Mouse (Mus musculus) neural tube, embryonic 11.5 days (tissue): Measurements from ENCODE around the gene Olfr1265. TPM values are rescaled to one million over a fixed set of nuclear protein-coding genes. Genes with fewer than 3 reads are reported as not detected.

Experiments used
- ATAC-seq: fragments of 200-750 bp; cut with Nextera tagmentation; 2 replicates; pipeline ENCODE4 v1.8.0; 2017; ENCODE audit warnings: moderate number of reproducible peaks, mild to moderate bottlenecking, moderate TSS enrichment, moderate library complexity; ENCODE audit not compliant: insufficient read depth, low FRiP score, low TSS enrichment
- DNase-seq: peaks from one replicate; pipeline ENCODE4 v3.0.0-alpha.2; 2015; ENCODE audit warnings: low spot score
- H3K27ac ChIP-seq: fragments of 300-500 bp; sonication (generic); 2 replicates; pipeline ENCODE4 v1.5.1; 2014; ENCODE audit warnings: low read depth, mild to moderate bottlenecking, low read length
- H3K27me3 ChIP-seq: fragments of 300-500 bp; sonication (generic); 2 replicates; pipeline ENCODE4 v1.6.1; 2014; ENCODE audit warnings: mild to moderate bottlenecking, low read length, mixed read lengths; ENCODE audit not compliant: control insufficient read depth, insufficient read depth
- H3K36me3 ChIP-seq: fragments of 300-500 bp; sonication (generic); 2 replicates; pipeline ENCODE4 v1.6.1; 2014; ENCODE audit warnings: mild to moderate bottlenecking, low read length, moderate library complexity, mixed read lengths; ENCODE audit not compliant: control insufficient read depth, insufficient read depth
- H3K4me1 ChIP-seq: fragments of 300-500 bp; sonication (generic); 2 replicates; pipeline ENCODE4 v1.6.1; 2014; ENCODE audit warnings: low read length, mixed read lengths; ENCODE audit not compliant: control insufficient read depth, insufficient read depth
- H3K4me2 ChIP-seq: fragments of 300-500 bp; sonication (generic); 2 replicates; pipeline ENCODE4 v1.6.1; 2014; ENCODE audit warnings: low read depth, mild to moderate bottlenecking, moderate library complexity
- H3K4me3 ChIP-seq: fragments of 300-500 bp; sonication (generic); 2 replicates; pipeline ENCODE4 v1.5.1; 2014; ENCODE audit warnings: low read depth, low read length
- H3K9ac ChIP-seq: fragments of 300-500 bp; sonication (generic); 2 replicates; pipeline ENCODE4 v1.6.1; 2014; ENCODE audit warnings: mild to moderate bottlenecking, low read length
- H3K9me3 ChIP-seq: fragments of 300-500 bp; sonication (generic); 2 replicates; pipeline ENCODE4 v1.6.1; 2016; ENCODE audit warnings: low read length; ENCODE audit not compliant: control insufficient read depth
- WGBS: fragments of 180-500 bp; shearing (Covaris S2); extraction: QIAGEN DNeasy Blood & Tissue Kit; methylation state at CpG from one replicate; pipeline ENCODE4 v1.1.7; 2014; 5-methylcytosine and 5-hydroxymethylcytosine counted together
- polyA plus RNA-seq: library from polyadenylated mRNA; unstranded; fragments of >200 nt; fragmentation: Nextera tagmentation; extraction: Ambion mirVana; gene quantifications from 2 replicates; pipeline ENCODE4 v1.2.1, GENCODE M21; 2014

The Olfr1265 gene
- polyA plus RNA-seq = not detected in 2 replicates

DNA sequence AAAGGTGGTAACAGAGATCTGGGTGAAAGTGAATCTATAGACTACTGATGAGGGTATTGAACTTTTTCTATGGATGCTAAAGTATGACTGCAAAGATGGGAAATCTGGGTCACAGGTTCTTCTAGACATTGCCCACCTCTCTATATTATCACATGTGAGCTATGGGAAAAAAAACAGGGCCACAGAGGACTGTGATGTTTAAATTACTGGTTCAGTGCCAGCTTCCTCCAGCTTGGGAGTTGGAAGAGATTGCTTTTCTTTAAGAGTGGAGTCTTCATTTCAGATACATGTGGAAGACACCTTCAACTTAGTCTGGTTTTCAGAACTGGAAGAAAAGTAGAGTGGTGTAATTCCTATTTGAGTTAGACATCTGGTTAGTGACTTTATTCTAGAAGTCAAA is at the start of gene Olfr1265:
TSS of gene Olfr1265 (plus strand) at position 301 of the 400 bp plus-strand sequence.
- Histone ChIP-seq H3K27me3 (no peaks in the 10 kb centered on the region), H3K4me2 (no peak within 1 kb of the TSS), H3K4me3 (no peak within 1 kb of the TSS), H3K9ac (no peak within 1 kb of the TSS), H3K27ac (no peak within 1 kb of the TSS), H3K4me1 (no peaks in the 10 kb centered on the region), H3K9me3 (no peaks in the 10 kb centered on the region), H3K36me3 (no peaks in the 10 kb centered on the region)
- ATAC-seq (no peak), DNase-seq (no peak)

DNA sequence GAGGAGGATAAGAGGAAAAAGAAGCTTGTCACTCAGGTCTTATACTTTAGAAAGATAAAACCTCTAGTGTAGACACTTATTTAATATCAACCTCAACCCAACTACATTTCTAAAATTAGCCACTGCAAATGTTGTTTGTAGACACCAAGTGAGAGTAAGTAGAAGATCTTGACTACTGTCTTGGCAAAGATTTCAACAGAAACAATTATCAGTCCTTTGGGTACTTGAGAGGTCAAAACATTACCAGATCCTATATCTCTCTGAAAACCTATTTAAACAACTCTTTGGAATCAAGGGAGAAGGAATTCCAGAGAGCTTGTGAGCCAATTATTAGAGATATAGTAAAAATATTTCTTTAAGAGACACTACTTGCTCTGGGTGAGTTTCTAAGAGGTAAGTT is 44.2 kb upstream of the Olfr1265 start, which contains the start of gene Olfr1261:
TSS of gene Olfr1261 (plus strand) at position 301 of the 400 bp plus-strand sequence.
- Histone ChIP-seq H3K36me3 (no peaks in the 10 kb centered on the region), H3K9me3 (no peaks in the 10 kb centered on the region), H3K9ac (no peak within 1 kb of the TSS), H3K27ac (no peak within 1 kb of the TSS), H3K4me3 (no peak within 1 kb of the TSS), H3K27me3 (no peaks in the 10 kb centered on the region), H3K4me1 (no peaks in the 10 kb centered on the region), H3K4me2 (no peak within 1 kb of the TSS)
- ATAC-seq = no peak
- no peak for DNase-seq

DNA sequence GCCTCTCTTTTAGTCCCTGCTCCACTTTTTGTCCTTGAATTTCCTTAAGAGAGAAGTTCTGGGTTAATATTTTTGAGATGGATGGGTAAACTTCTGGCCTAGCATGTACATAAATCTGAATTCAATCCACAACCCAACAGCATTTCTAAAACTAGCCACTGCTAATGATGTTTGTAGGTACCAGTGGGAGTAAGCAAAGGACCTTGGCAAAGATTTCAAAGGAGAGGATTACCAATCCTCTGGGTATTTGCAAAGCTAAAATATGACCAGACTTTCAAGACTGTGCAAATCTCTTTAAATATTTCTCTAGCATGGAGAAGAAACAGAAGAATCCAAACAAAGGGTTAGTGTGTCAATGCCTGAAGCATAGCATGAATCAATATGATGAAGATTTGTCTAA is 35.3 kb upstream of the Olfr1265 start, which contains the start of gene Olfr1262:
TSS of gene Olfr1262 (plus strand) at position 301 of the 400 bp plus-strand sequence.
- Histone ChIP-seq H3K27ac (no peak within 1 kb of the TSS), H3K9me3 (no peaks in the 10 kb centered on the region), H3K9ac (no peak within 1 kb of the TSS), H3K4me1 (no peaks in the 10 kb centered on the region), H3K4me3 (no peak within 1 kb of the TSS), H3K27me3 (no peaks in the 10 kb centered on the region), H3K36me3 (no peaks in the 10 kb centered on the region), H3K4me2 (no peak within 1 kb of the TSS)
- DNase-seq = no peak
- no peak for ATAC-seq

DNA sequence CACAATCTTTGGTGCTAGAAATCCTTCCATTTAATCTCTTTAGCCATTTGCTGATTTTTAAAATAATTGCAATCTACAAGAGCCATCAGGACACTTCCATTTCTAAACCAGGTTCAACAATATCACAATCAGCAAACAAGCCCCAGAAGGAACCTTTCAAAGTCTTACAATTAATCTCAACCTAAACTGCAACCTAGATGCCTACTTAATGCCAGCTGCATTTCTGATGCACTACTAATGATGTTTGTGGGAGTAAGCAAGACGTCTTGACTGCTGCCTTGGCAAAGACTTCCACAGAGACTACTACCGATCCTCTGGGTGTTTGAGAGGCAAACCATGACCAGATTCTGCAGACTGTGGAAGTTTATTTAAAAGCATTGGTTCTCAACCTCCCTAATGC is 23.3 kb upstream of the Olfr1265 start, which contains the start of gene Olfr1263:
TSS of gene Olfr1263 (plus strand) at position 301 of the 400 bp plus-strand sequence.
- ATAC-seq (no peak), DNase-seq (no peak)
- no peaks in the 10 kb centered on the region for H3K4me1 ChIP-seq
- H3K27me3 ChIP-seq = no peaks in the 10 kb centered on the region
- no peak within 1 kb of the TSS for H3K27ac ChIP-seq
- no peaks in the 10 kb centered on the region for H3K9me3 ChIP-seq
- 86% methylated on average over 2 of the region's 2 CpGs for WGBS
- no peak within 1 kb of the TSS for H3K4me2 ChIP-seq
- H3K36me3 ChIP-seq = no peaks in the 10 kb centered on the region
- no peak within 1 kb of the TSS for H3K9ac ChIP-seq
- no peak within 1 kb of the TSS for H3K4me3 ChIP-seq

DNA sequence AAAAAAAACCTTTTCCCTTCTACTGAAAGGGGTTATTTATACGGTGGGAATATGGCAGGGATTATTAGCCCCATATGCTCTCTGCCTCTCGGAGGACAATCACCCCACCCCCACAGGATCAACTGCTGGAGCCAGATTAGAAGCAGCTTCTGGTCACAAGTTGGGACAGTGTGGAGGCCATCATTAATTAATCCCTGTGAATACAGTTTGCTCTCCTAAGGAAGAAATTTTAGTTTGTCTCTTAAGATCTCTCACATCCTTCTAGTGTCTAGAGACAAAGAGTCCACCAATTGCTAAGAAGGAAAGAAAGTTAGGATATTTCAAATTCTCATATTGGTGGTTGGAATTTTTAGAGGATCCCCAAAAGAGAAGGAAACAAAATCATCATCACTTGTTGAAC is 9.7 kb upstream of the Olfr1265 start, which contains the start of gene Olfr1264:
TSS of gene Olfr1264 (minus strand) at position 101 of the 400 bp plus-strand sequence.
- no peak within 1 kb of the TSS for H3K4me2 ChIP-seq
- no peak within 1 kb of the TSS for H3K4me3 ChIP-seq
- ATAC-seq (no peak), DNase-seq (no peak)
- H3K27ac ChIP-seq = no peak within 1 kb of the TSS
- H3K27me3 ChIP-seq = no peaks in the 10 kb centered on the region
- no peaks in the 10 kb centered on the region for H3K36me3 ChIP-seq
- no peak within 1 kb of the TSS for H3K9ac ChIP-seq
- 80% methylated on average over 2 of the region's 2 CpGs for WGBS
- no peaks in the 10 kb centered on the region for H3K9me3 ChIP-seq
- H3K4me1 ChIP-seq = no peaks in the 10 kb centered on the region

DNA sequence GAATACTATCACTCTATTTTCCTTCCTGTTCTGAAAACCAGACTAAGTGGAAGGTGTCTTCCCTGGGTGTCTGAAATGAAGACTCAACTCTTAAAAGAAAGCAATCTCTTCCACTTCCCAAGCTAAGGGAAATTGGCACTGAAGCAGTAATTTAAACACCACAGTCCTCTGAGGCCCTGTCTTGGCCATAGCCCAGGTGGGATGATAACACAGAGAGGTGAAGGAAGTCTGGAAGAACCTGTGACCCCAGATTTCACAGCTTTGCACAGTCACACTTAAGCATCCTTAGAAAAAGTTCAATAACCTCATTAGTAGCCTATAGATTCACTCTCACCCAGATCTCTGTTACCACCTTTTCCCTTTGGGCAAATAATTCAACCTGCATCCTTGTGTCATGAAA is 28.4 kb downstream of the Olfr1265 start, which contains the start of gene Olfr140:
TSS of gene Olfr140 (minus strand) at position 101 of the 400 bp plus-strand sequence.
- H3K4me3 ChIP-seq = no peak within 1 kb of the TSS
- DNase-seq (no peak), ATAC-seq (no peak)
- no peaks in the 10 kb centered on the region for H3K36me3 ChIP-seq
- H3K9ac ChIP-seq = no peak within 1 kb of the TSS
- no peak within 1 kb of the TSS for H3K4me2 ChIP-seq
- H3K27me3 ChIP-seq = no peaks in the 10 kb centered on the region
- no peaks in the 10 kb centered on the region for H3K4me1 ChIP-seq
- no peak within 1 kb of the TSS for H3K27ac ChIP-seq
- no peaks in the 10 kb centered on the region for H3K9me3 ChIP-seq

DNA sequence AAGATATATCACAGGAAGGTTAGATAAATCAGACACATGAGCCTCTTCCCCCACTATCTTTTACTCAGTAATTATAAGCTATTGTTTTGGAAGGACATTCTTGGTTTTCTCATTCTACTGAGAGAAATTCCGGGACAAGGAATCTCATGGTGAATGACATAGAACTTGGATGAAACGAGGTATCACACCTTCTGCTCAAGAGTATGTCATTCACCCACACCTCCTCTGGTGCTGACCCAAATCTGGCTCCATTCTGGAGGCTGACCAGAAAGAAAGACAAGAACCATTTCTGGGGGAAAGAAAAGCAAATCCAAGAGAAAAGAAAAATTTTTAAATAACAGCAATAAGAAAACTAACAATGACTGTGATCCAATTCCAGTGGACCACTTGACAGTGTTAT is 34.9 kb downstream of the Olfr1265 start:
- Histone ChIP-seq H3K27me3 (no peaks in the 10 kb centered on the region), H3K9me3 (no peaks in the 10 kb centered on the region), H3K36me3 (no peaks in the 10 kb centered on the region), H3K27ac (no peak overlapping the region), H3K4me1 (no peaks in the 10 kb centered on the region), H3K9ac (no peak overlapping the region), H3K4me3 (no peak overlapping the region), H3K4me2 (no peak overlapping the region)
- ATAC-seq (no peak), DNase-seq (no peak)
- 76% methylated on average over 2 of the region's 2 CpGs for WGBS

Other genes with a start within 250 kb of the Olfr1265 start
- gene Olfr1254, start 241.7 kb upstream of the Olfr1265 start, polyA plus RNA-seq = not detected in 2 replicates
- not detected in 2 replicates for gene Olfr1255, start 223.3 kb upstream of the Olfr1265 start, polyA plus RNA-seq
- gene Olfr1256, start 193.8 kb upstream of the Olfr1265 start, polyA plus RNA-seq = not detected in 2 replicates
- gene Olfr48, start 187.1 kb upstream of the Olfr1265 start, polyA plus RNA-seq = not detected in 2 replicates
- gene Olfr1257, start 156.9 kb upstream of the Olfr1265 start, polyA plus RNA-seq = not detected in 2 replicates
- not detected in 2 replicates for gene Olfr1258, start 108.0 kb upstream of the Olfr1265 start, polyA plus RNA-seq
- not detected in 2 replicates for gene Olfr1259, start 86.7 kb upstream of the Olfr1265 start, polyA plus RNA-seq
- not detected in 2 replicates for gene Olfr1260, start 61.0 kb upstream of the Olfr1265 start, polyA plus RNA-seq
- not detected in 2 replicates for gene Olfr1261, start 44.1 kb upstream of the Olfr1265 start, polyA plus RNA-seq
- gene Olfr1262, start 35.2 kb upstream of the Olfr1265 start, polyA plus RNA-seq = not detected in 2 replicates
- not detected in 2 replicates for gene Olfr1263, start 23.2 kb upstream of the Olfr1265 start, polyA plus RNA-seq
- not detected in 2 replicates for gene Olfr1264, start 9.8 kb upstream of the Olfr1265 start, polyA plus RNA-seq
- not detected in 2 replicates for gene Olfr140, start 28.3 kb downstream of the Olfr1265 start, polyA plus RNA-seq
- not detected in 2 replicates for gene Olfr1269, start 86.1 kb downstream of the Olfr1265 start, polyA plus RNA-seq
- gene Olfr32, start 107.0 kb downstream of the Olfr1265 start, polyA plus RNA-seq = 0.20 TPM in 1 of 2 replicates, not detected in the other
- not detected in 2 replicates for gene Olfr1270, start 117.8 kb downstream of the Olfr1265 start, polyA plus RNA-seq
- not detected in 2 replicates for gene Olfr1506, start 189.2 kb downstream of the Olfr1265 start, polyA plus RNA-seq
- gene Olfr142, start 222.3 kb downstream of the Olfr1265 start, polyA plus RNA-seq = not detected in 2 replicates
- gene Olfr1271, start 235.7 kb downstream of the Olfr1265 start, polyA plus RNA-seq = not detected in 2 replicates